Mouse (Mus musculus) G1E-ER4 (cell line): Measurements from ENCODE around the gene Hlf. TPM values are rescaled to one million over a fixed set of nuclear protein-coding genes. Genes with fewer than 3 reads are reported as not detected.

Experiments used
- GATA1 ChIP-seq: IDR thresholded peaks from one replicate; pipeline ENCODE4 v1.8.0; 2012; ENCODE audit warnings: low read length, inconsistent platforms
- polyA plus RNA-seq: library from polyadenylated mRNA; stranded (reverse); fragments of >175 nt; gene quantifications from 2 replicates; pipeline ENCODE4 v1.2.3, GENCODE M21; 2012

The Hlf gene
- not detected in 2 replicates for polyA plus RNA-seq

DNA sequence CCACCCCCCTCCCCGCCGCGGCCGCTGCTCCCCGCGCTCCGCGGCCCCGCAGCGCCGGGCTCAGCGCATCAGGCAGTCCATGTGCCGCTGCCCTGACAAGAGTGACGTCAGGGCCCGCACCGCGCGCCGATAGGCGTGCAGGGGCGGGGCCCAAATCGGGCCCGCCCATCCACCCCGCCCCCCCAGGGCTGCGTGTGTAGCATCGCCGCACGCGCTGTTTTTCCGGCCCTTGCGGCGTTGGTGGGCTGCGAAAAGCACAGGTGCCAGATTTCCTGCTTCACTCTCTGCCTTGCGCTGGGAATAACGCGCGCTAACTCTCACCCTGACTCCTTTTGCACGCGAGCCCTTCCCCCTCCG lies at the start of gene Hlf:
TSS of gene Hlf (minus strand) at position 79 of the 357 bp plus-strand sequence.
- no peak for TF ChIP-seq GATA1

GRCm38 (mm10) chr11:90438768-90439167 lies 48.1 kb upstream of the Hlf start:
- no peak for TF ChIP-seq GATA1

DNA sequence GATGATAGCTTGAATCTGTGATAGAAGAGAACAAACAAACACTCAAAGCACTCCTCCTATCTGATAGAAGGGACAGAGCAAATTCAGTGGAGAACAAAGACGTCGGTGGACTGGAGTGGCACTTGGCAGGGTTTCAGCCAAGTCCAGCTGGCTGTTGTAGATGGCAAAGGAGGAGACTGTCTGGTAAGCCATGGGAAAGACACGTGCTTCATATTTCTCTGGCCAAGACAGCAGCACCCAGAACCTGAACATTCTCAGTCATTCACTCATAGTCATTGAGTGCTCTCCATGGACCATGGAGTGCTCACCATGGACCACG lies 34.5 kb upstream of the Hlf start:
- TF ChIP-seq GATA1, result no peak

DNA sequence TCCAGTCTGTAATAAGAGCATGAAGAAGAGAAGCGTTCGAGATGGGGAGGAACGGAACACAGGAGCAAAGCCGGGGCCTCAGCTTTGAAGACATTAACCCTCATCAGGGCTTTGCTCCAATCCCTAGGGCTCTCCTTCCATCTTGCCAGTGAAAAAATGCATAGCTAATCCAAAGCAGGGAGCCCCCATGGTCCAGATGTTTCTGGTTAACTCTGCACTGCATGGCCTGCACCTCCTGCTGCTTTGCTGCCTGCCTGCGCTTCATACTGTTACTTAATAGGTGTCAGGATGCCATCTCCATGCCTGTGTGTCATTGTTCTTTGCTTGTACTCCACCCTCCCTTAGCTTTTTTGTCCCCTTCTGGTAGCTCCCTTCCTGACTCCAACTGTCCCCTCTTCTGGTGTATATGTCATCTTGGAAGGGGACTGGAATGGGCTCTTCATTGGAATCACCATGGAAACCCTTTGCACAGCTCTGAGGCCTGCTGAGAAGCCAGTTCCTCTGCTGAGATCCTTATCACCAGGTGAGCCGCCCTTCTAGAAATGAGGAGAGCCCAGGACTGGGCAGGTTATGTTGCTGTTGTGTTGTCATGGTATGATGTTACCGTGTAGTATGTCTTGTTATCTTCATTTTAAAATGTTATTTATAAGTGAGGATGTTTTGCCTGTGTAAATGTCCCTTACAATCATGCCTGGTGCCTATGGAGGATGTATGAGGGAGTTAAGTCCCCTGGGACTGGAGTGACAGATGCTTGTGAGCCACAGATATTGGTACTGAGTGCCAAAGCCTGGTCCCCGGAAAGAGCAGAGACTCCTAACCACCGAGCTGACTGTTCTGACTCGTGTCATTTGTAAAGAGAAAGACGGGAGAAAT lies 33.9 kb upstream of the Hlf start:
- no peak for TF ChIP-seq GATA1

DNA sequence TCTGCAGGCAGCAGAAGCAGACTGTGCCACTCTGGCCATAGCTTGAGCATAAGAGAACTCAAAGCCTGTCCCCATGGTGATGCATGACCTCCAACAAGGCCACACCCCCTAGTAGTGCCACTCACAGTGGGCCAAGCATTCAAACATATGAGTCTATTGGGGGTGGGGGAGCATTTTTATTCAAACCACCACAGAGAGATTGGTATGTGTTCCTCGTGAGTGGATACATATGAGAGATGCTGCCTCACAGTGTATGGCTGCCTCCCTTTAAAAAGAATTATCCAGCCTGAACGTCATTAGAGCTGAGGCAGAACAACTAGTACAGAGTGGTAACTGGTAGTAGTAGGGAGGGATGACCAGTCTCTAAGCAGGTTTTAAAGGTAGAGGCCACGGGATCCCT lies 33.2 kb upstream of the Hlf start:
- no peak for TF ChIP-seq GATA1

DNA sequence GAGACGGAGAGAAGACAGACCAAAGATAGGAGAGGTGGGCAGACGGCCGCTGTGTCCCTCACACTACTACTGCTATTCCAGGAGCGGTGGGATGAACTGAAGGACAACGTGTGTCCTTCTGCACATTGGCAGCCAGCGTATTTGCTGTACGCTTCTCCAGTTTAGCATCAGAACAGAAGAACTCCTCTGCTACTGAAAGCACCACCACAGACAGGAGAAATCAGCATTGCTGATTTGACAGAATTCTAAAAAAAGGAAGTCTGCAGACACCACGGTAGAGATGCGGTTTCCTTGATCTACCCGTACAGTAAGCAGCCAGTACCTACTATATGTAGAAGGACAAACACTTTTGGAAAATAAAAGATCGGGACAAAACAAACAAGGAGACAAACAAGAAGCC lies 29.0 kb upstream of the Hlf start:
- TF ChIP-seq GATA1, result no peak

DNA sequence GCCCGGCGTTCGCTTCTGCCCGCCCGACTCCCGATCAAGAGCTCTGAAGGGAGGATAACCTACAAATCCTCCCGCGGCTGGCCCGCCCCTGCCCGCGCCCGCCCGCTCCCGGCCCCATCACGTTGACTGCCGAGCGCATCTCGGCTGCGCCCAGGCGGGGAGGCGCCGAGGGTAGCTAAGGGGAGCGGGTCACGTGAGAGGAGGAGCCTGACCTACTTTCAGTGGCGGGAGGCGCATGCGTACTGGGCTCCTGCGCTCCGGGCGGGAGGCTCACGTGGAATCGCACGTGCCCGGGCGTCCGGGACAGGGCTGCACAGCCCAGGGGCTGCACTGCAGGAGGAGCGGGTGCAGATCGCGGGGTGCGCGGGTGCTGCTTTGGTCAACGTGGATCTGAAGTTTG lies 27.2 kb upstream of the Hlf start:
- TF ChIP-seq GATA1, result no peak

DNA sequence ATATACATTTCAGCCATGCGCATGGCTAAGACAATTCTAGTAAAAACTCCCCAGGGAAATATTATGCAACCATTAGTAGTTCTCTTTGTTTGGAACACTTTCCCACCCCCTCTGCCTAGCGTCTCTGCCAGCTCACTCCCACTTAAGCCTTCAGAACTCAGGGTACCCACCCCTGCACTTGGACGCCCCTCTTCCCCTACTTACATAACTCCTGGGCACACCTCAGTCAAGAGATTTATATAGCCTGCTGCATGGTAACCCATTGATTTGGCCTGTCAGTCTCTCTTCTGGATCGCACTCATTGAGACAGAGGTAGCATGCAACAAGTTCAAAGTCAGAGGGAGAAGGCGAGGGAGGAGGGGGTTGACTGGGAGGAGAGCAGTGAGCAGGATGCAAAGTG lies 26.3 kb upstream of the Hlf start:
- no peak for TF ChIP-seq GATA1

- TF ChIP-seq GATA1, result no peak
Observed at GRCm38 (mm10) chr11:90398850-90399249, 8.2 kb upstream of the Hlf start.

DNA sequence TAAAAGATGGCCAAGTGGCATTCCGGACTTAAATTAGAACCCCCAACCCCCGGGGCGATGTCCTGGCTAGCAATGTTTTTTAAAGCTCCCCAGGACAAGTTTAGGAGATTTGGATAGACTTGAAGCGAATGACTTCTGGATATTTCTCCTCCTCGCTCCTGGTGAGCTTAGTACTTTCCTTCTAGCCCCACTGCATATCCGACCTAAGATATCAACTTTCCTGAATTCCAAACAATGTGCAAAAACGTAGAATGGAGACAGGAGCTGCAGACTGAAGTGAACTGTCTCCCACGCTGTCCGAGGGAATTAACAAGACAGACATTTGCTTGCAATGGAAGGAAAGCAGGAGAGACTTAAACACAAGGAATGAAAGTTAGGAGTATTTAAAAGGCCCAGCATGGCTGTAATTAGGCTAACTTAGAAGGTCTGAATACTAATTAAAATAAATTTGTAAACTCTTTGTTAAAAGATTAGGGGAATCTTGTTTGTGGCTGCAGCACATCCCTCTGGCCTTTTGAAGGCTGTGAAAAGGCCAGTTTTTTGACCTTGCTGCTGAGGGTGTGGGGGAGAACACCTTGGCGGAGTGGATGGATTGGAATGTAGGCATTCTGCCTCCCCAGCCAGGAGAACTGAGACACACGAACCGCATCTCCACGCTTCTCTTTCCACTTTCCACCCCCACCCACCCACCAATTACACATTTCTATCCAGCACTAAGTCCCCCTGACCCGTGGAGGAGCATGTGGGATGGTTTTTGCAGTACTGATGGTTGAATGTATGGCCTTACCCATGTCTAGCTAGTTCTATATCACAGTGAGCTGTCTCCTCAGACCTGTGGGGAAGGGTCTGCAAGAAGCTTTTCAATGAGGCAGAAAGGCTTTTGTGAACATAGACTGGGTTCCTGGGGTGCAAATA lies 833 bp upstream of the Hlf start:
- no peak for TF ChIP-seq GATA1

DNA sequence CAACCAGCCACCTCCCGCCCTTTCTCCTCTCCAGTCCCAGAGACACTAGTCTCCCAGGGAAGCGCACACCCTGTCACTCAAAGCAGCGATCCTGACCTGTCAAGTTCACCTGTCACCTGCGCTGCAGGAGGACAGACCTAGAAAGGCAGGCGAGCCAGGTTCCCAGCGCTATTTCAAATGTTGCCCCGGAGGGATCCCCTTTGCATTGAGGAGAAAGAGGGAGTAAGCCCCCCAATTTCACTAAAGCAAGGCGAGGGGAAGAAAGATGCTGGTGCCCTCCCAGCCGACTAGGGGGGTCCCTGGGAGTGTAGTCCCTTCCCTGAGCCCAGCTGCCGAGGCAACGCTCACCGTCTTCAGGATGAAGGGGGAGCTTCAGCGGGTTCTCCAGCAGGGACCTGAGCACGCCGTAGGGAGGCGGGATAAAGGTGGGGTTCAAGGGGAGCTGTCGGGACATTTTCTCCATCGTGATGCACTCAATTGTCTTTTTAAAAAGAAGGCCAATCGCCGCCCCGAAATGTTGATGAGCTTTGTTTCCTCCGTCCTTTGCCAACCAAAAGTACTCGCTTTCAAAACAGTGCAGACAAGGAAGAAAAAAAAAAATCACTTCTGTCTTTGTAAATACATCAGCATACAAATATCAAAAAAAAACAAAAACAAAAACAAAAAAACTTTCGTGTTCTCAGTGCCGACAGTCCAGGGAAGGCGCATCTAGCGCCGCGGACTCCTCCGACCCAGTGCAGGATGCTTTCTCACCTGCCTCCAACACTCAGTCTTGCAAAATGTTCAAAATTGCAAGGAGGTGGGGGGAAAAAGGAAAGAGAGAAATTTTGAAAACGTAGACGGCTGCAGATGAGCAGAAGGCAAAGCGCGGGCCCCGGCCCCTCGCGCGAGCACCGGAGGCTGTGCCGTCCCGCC lies 536 bp downstream of the Hlf start:
- no peak for TF ChIP-seq GATA1

- TF ChIP-seq GATA1, result no peak
Observed at GRCm38 (mm10) chr11:90389174-90389901, 1.4 kb downstream of the Hlf start.

DNA sequence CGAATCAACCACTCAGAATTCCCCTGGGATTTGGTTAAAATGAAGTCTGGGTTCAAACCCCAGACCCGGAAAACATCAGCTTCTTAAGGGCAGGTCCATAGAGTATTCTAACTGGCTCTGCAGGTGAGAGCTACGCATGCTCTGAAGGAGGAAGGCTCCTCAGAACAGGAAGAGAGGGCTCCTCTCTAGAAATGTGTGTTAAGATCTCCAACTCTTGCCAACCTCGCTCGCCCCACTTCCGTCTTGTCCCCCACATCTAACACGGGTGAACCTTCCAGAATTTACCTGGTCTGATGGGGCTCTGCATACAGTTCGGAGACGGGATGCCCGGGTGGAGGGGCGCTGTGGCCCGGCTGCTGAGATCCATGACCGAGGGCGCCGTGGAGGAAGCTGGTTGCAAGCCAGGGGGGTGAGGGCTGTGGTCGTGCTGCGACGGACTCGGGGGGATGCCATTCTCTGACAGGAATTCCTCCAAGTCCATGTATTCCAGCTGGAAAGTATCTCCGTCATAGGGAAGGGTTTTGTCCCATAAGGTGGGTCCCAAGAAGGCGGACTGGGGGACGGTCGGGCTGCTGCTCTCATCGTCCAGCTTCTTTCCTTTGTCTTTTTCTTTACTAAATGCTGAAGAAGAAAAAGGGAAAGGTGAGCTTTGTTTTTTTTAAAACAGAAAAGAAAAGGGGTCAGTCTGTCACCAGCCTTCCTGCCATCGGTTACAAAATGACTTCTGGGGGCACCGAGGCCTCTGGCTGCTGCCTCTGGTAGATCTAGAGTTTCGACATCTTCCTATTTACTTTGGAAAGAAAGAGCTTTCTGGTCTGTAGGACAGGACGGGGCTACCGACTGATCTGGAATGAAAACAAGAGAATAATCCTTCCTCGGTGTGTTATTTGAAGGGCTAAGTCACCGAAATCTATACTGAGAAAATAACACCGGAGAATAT lies 2.9 kb downstream of the Hlf start:
- no peak for TF ChIP-seq GATA1
